Mouse (Mus musculus) c-Kit-positive CD71-positive TER-119-negative erythroid progenitor cells, embryonic 14.5 days (primary cell): ENCODE measurements at regions not wholly inside any gene's neighbourhood (a gene's known extent, or its start where the extent isn't known, plus 50 kb on each side); places are given as distances from the start of the nearest gene placed in this dataset.

Experiments
- DNase-seq: peaks from one replicate; pipeline ENCODE4 v3.0.0-alpha.2; 2013; ENCODE audit warnings: low read depth

GRCm38 (mm10) chr19:14786868-14787267 lies 189.0 kb upstream of the Tle4 start:
- no peak for DNase-seq

- DNase-seq: no peak
Observed at GRCm38 (mm10) chr19:14785661-14786060, 187.8 kb upstream of the Tle4 start.

- DNase-seq: no peak
Observed at GRCm38 (mm10) chr19:14777709-14778108, 179.9 kb upstream of the Tle4 start.

- DNase-seq: no peak
Observed at GRCm38 (mm10) chr19:14777198-14777597, 179.3 kb upstream of the Tle4 start.

GRCm38 (mm10) chr19:14776791-14777190 lies 178.9 kb upstream of the Tle4 start:
- DNase-seq: no peak

GRCm38 (mm10) chr19:14772794-14773193 lies 174.9 kb upstream of the Tle4 start:
- DNase-seq: no peak

- DNase-seq: no peak
Observed at GRCm38 (mm10) chr19:14752646-14753045, 154.8 kb upstream of the Tle4 start.

GRCm38 (mm10) chr19:14742361-14742760 lies 144.5 kb upstream of the Tle4 start:
- DNase-seq: no peak

- DNase-seq: no peak
Observed at GRCm38 (mm10) chr19:14740936-14741335, 143.1 kb upstream of the Tle4 start.

GRCm38 (mm10) chr19:14740139-14740538 lies 142.3 kb upstream of the Tle4 start:
- no peak for DNase-seq

GRCm38 (mm10) chr19:14736514-14736913 lies 138.7 kb upstream of the Tle4 start:
- DNase-seq: no peak

GRCm38 (mm10) chr19:14725329-14725728 lies 127.5 kb upstream of the Tle4 start:
- no peak for DNase-seq

- no peak for DNase-seq
Observed at GRCm38 (mm10) chr19:14724637-14725036, 126.8 kb upstream of the Tle4 start.

- no peak for DNase-seq
Observed at GRCm38 (mm10) chr19:14705791-14706190, 107.9 kb upstream of the Tle4 start.

- DNase-seq: no peak
Observed at GRCm38 (mm10) chr19:14701116-14701515, 103.3 kb upstream of the Tle4 start.

- DNase-seq: no peak
Observed at GRCm38 (mm10) chr19:14695369-14695768, 97.5 kb upstream of the Tle4 start.

GRCm38 (mm10) chr19:14692183-14692582 lies 94.3 kb upstream of the Tle4 start:
- DNase-seq: peak; percentile 8

GRCm38 (mm10) chr19:14685628-14686027 lies 87.8 kb upstream of the Tle4 start:
- no peak for DNase-seq

GRCm38 (mm10) chr19:14684669-14685068 lies 86.8 kb upstream of the Tle4 start:
- DNase-seq: no peak

- no peak for DNase-seq
Observed at GRCm38 (mm10) chr19:14681306-14681705, 83.5 kb upstream of the Tle4 start.

GRCm38 (mm10) chr19:14679776-14680175 lies 81.9 kb upstream of the Tle4 start:
- no peak for DNase-seq

GRCm38 (mm10) chr19:14678584-14678983 lies 80.7 kb upstream of the Tle4 start:
- DNase-seq: no peak

- DNase-seq: no peak
Observed at GRCm38 (mm10) chr19:14676929-14677328, 79.1 kb upstream of the Tle4 start.

GRCm38 (mm10) chr19:14670821-14671104 lies 72.9 kb upstream of the Tle4 start:
- DNase-seq: no peak
